Mouse (Mus musculus) left cerebral cortex, postnatal 4 days (tissue): ENCODE results near the gene Cep97. TPM values are rescaled to one million over a fixed set of nuclear protein-coding genes. Genes with fewer than 3 reads are reported as not detected.
"Not testable (repeated sequence)": the region's sequence is repeated elsewhere in the genome, so short reads cannot be mapped to it uniquely, and the experiment has no call there.

ENCODE experiments used
- DNase-seq: peaks from one replicate; pipeline ENCODE4 v3.0.0-alpha.2; 2022
- intact Hi-C: fragments of 180-260 bp; cut with DNase I; formaldehyde crosslinking; loops from one replicate; pipeline ENCODE4 v1.15.1; 2025
- total RNA-seq, 2 experiments: library from RNA; stranded (reverse); gene quantifications; 2 replicates each; pipeline ENCODE4 v1.2.3; 2021

Gene Cep97
- total RNA-seq = 10 to 100 TPM in 1 of 2 experiments, 1 to 10 TPM in 1; 8.9 to 11.2 TPM

GRCm38 (mm10) chr16:55934453-55935037, at the start of gene Cep97:
TSS of gene Cep97 (minus strand) at chr16:55934855.
- intact Hi-C loops = no loop called here
- DNase-seq = peak; percentile 89

GRCm38 (mm10) chr16:55974903-55975285, 40.2 kb upstream of the Cep97 start:
- intact Hi-C loops = loop anchor here (5.0 kb wide), 1 partner anchor 52 kb away; the partner anchor contains the start of gene Pcnp

GRCm38 (mm10) chr16:55974256-55974902, 39.7 kb upstream of the Cep97 start:
- intact Hi-C loops = loop anchor here (5.0 kb wide), 1 partner anchor 53 kb away; the partner anchor contains the start of gene Pcnp
- DNase-seq = peak; percentile 92

More at GRCm38 (mm10) chr16:55974903-55975285, 40.2 kb upstream of the Cep97 start:
- no peak for DNase-seq

GRCm38 (mm10) chr16:55973431-55974255, 39.0 kb upstream of the Cep97 start, which contains the start of gene Zbtb11:
TSS of gene Zbtb11 (plus strand) at chr16:55973883.
- peak; percentile 100 for DNase-seq
- intact Hi-C loops = loop anchor here (5.0 kb wide), 1 partner anchor 54 kb away; the partner anchor contains the start of gene Pcnp

- intact Hi-C loops = loop anchor here (5.0 kb wide), 1 partner anchor 55 kb away; the partner anchor contains the start of gene Pcnp
- no peak for DNase-seq
Observed at GRCm38 (mm10) chr16:55972626-55973201, 38.1 kb upstream of the Cep97 start.

GRCm38 (mm10) chr16:55971735-55972615, 37.3 kb upstream of the Cep97 start:
- intact Hi-C loops = loop anchor here (5.0 kb wide), 1 partner anchor 55 kb away; the partner anchor contains the start of gene Pcnp
- no peak for DNase-seq

GRCm38 (mm10) chr16:55970416-55970815, 35.8 kb upstream of the Cep97 start:
- intact Hi-C loops = loop anchor here (5.0 kb wide), 1 partner anchor 57 kb away; the partner anchor contains the start of gene Pcnp
- no peak for DNase-seq

- DNase-seq = peak; percentile 39
- intact Hi-C loops = loop anchor here (5.0 kb wide), 1 partner anchor 108 kb away; no protein-coding TSS in a partner anchor
Observed at GRCm38 (mm10) chr16:55969147-55969546, 34.5 kb upstream of the Cep97 start.

GRCm38 (mm10) chr16:55967221-55967620, 32.6 kb upstream of the Cep97 start:
- no peak for DNase-seq
- intact Hi-C loops = loop anchor here (5.0 kb wide), 1 partner anchor 110 kb away; no protein-coding TSS in a partner anchor

- DNase-seq = peak; percentile 96
- intact Hi-C loops = loop anchor here (5.0 kb wide), 1 partner anchor 111 kb away; no protein-coding TSS in a partner anchor
Observed at GRCm38 (mm10) chr16:55966212-55966871, 31.7 kb upstream of the Cep97 start, which contains the start of gene Rpl24. TSS of gene Rpl24 (plus strand) at chr16:55966275.

- DNase-seq = peak; percentile 17
- intact Hi-C loops = no loop called here
Observed at GRCm38 (mm10) chr16:55964126-55964949, 29.7 kb upstream of the Cep97 start.

- intact Hi-C loops, DNase-seq: not testable (repeated sequence)
Observed at GRCm38 (mm10) chr16:55963068-55963467, 28.4 kb upstream of the Cep97 start.

- DNase-seq, intact Hi-C loops: not testable (repeated sequence)
Observed at GRCm38 (mm10) chr16:55954196-55954595, 19.5 kb upstream of the Cep97 start.

GRCm38 (mm10) chr16:55952771-55953170, 18.1 kb upstream of the Cep97 start:
- intact Hi-C loops = no loop called here
- no peak for DNase-seq

GRCm38 (mm10) chr16:55951679-55952327, 17.1 kb upstream of the Cep97 start:
- no peak for DNase-seq
- intact Hi-C loops = no loop called here

GRCm38 (mm10) chr16:55950946-55951678, 16.5 kb upstream of the Cep97 start:
- peak; percentile 58 for DNase-seq
- intact Hi-C loops = no loop called here

- intact Hi-C loops = no loop called here
- no peak for DNase-seq
Observed at GRCm38 (mm10) chr16:55950462-55950861, 15.8 kb upstream of the Cep97 start.
